Mouse (Mus musculus) thymus, adult 2 months (tissue): ENCODE measurements at regions not wholly inside any gene's neighbourhood (a gene's known extent, or its start where the extent isn't known, plus 50 kb on each side); places are given as distances from the start of the nearest gene placed in this dataset.
A peak's percentile ranks its signal among the peaks of the same experiment; 100 is the strongest.

Source experiments
- DNase-seq: peaks from one replicate; pipeline ENCODE4 v3.0.0; 2021
- H3K27ac ChIP-seq: fragments of 200-500 bp; 2 replicates; pipeline ENCODE4 v1.5.1; 2012; ENCODE audit warnings: low read length, control low read depth; ENCODE audit not compliant: control insufficient read depth, insufficient read depth
- H3K27me3 ChIP-seq: fragments of 200-500 bp; 2 replicates; pipeline ENCODE4 v1.6.1; 2012; ENCODE audit warnings: mild to moderate bottlenecking, low read length, moderate library complexity, mixed read lengths; ENCODE audit not compliant: control insufficient read depth, insufficient read depth
- H3K36me3 ChIP-seq: fragments of 200-500 bp; 2 replicates; pipeline ENCODE4 v1.6.1; 2012; ENCODE audit warnings: mild to moderate bottlenecking, low read length, moderate library complexity; ENCODE audit not compliant: control insufficient read depth, insufficient read depth
- H3K4me1 ChIP-seq: fragments of 200-500 bp; replicated peaks from 2 replicates; pipeline ENCODE4 v1.6.1; 2012; ENCODE audit warnings: low read length; ENCODE audit not compliant: control insufficient read depth, insufficient read depth
- H3K4me3 ChIP-seq: fragments of 200-500 bp; 2 replicates; pipeline ENCODE4 v1.5.1; 2012; ENCODE audit warnings: mild to moderate bottlenecking, low read length, control low read depth, moderate library complexity; ENCODE audit not compliant: control insufficient read depth, insufficient read depth
- CTCF ChIP-seq: fragments of 200-500 bp; IDR thresholded peaks from 2 replicates; pipeline ENCODE4 v1.5.1; 2012; ENCODE audit warnings: mild to moderate bottlenecking, control low read depth, low read length, moderate library complexity, borderline replicate concordance; ENCODE audit not compliant: control insufficient read depth, poor library complexity, insufficient read depth; ENCODE audit errors: extremely low read depth
- POLR2A ChIP-seq: fragments of 200-500 bp; IDR thresholded peaks from 2 replicates; pipeline ENCODE4 v1.6.1; 2012; ENCODE audit warnings: mild to moderate bottlenecking, low read length, control low read depth, moderate library complexity; ENCODE audit not compliant: control insufficient read depth, poor library complexity, insufficient read depth; ENCODE audit errors: extremely low read depth
- WGBS: fragments of 180-500 bp; shearing (Covaris S2); methylation state at CpG from one replicate; pipeline ENCODE4 v1.1.7; 2018; 5-methylcytosine and 5-hydroxymethylcytosine counted together

DNA sequence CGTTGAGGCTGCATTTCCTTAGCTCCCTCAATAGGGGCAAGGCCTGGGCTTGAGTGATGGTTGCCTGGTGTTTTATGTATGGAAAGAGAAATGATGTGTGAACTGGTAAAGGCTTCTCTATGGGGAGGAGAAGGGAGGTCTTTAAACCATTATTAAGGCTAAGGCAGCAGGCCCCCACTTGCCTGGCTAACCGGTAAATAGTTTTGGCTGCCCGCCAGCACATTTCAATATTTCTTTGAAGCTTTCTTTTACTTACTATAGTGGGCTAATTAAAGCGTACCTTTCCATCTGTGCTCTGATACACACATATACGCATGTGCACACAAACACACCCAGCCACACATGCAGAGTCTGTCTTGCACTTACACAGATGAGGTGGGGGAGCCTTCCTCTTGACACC, 123.9 kb upstream of the Slc35b3 start:
- H3K4me3 ChIP-seq: no peak overlapping the region
- H3K36me3 ChIP-seq: no peaks in the 10 kb centered on the region
- no peak for TF ChIP-seq CTCF
- TF ChIP-seq POLR2A: no peak
- H3K4me1 ChIP-seq: no peaks in the 10 kb centered on the region
- H3K27me3 ChIP-seq: no peaks in the 10 kb centered on the region
- DNase-seq: no peak
- H3K27ac ChIP-seq: no peak overlapping the region
- WGBS: 88% methylated on average over 5 of the region's 5 CpGs

DNA sequence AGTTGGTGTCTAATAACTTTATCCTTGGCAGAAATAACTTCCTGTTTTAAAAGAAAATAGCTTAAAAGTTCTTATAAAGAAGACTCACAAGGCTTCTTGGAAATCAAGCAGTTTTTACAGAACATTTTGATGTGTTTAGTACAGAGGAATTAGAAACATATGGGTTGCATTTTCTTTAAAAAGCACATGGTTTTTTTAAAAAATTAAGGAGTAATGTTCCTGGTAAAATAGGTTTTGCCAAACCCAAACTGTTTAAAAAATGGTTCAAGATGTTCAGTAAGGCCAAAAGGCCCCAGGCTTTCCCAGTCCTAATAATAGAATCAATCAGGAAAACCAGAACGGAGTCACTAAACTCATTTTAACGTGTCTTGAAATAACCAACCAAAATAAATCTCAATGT, 113.5 kb upstream of the Slc35b3 start:
- Histone ChIP-seq H3K27ac (no peak overlapping the region), H3K27me3 (no peaks in the 10 kb centered on the region), H3K36me3 (no peaks in the 10 kb centered on the region), H3K4me1 (no peaks in the 10 kb centered on the region), H3K4me3 (no peak overlapping the region)
- no peak for DNase-seq
- 89% methylated on average over 2 of the region's 2 CpGs for WGBS
- TF ChIP-seq CTCF (no peak), POLR2A (no peak)

DNA sequence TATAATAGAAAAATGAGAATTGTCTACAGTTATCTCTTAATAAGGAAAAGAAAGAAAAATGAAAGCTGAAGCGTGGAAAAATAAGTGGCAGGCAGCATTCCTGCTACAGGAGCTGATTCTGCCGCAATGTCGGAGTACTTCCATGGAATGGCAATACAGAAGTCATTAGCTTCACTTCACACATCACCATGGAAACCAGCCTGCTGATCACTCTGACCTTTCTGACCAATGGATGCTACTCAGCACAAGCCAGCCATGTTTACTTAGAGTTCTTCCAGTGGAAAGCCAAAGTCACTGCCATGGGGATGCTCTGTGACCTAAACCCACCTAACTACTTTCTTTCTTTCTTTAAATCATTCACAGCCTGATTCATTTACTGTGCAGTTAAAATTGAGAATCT, 71.6 kb upstream of the Slc35b3 start:
- WGBS: 95% methylated on average over 3 of the region's 3 CpGs
- Histone ChIP-seq H3K27me3 (no peaks in the 10 kb centered on the region), H3K27ac (no peak overlapping the region), H3K36me3 (no peaks in the 10 kb centered on the region), H3K4me3 (no peak overlapping the region), H3K4me1 (no peaks in the 10 kb centered on the region)
- DNase-seq: no peak
- TF ChIP-seq CTCF (no peak), POLR2A (no peak)

DNA sequence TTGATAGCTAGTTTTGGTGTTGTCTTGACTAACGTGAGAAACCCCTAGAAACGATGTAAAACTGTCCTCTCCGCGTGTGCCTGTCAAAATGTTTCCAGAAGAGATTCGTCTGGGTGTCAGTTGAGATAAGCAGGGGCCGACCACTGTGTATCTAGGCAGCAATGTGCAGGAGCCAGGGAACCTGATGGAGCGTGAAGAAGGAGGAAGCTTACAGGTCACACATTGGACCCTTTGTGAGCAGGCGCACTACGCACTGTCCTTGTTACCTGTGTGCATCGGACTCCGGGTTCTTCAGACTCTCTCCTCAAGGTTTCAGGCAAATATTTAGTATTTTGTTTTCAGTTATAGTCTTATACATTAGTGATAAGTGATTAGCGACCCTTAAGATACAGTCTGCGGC, 59.5 kb upstream of the Slc35b3 start:
- TF ChIP-seq POLR2A (no peak), CTCF (no peak)
- Histone ChIP-seq H3K36me3 (no peaks in the 10 kb centered on the region), H3K4me1 (no peaks in the 10 kb centered on the region), H3K27me3 (no peaks in the 10 kb centered on the region), H3K27ac (no peak overlapping the region), H3K4me3 (no peak overlapping the region)
- DNase-seq: no peak
- 88% methylated on average over 13 of the region's 13 CpGs for WGBS

DNA sequence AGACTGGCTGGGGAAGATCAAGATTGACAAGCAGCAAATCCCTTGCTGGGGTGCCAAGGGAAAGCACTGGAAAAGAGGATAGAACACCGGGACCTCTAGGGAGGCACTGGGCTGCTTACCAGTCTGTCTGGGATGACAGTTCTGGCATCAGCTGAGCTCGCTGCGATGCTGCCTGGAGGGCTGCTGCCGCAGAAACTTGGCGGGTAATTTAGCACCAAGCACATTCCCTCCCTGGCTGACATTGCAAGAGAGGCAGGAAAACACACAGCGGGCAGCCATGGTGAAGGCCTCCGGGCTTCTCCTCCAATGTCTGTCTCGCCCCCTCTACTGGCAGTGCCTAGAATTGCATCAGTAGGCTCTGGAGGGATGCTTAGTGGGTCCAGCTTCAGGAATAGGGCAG, 51.0 kb upstream of the Slc35b3 start:
- Histone ChIP-seq H3K36me3 (no peaks in the 10 kb centered on the region), H3K27ac (no peak overlapping the region), H3K27me3 (no peaks in the 10 kb centered on the region), H3K4me3 (no peak overlapping the region), H3K4me1 (no peaks in the 10 kb centered on the region)
- TF ChIP-seq CTCF: peak; percentile 68; the same call in 1 of the 2 replicates
- no peak for TF ChIP-seq POLR2A
- 13% methylated on average over 8 of the region's 8 CpGs for WGBS
- DNase-seq: peak; percentile 62
